In the genomic region with DNA sequence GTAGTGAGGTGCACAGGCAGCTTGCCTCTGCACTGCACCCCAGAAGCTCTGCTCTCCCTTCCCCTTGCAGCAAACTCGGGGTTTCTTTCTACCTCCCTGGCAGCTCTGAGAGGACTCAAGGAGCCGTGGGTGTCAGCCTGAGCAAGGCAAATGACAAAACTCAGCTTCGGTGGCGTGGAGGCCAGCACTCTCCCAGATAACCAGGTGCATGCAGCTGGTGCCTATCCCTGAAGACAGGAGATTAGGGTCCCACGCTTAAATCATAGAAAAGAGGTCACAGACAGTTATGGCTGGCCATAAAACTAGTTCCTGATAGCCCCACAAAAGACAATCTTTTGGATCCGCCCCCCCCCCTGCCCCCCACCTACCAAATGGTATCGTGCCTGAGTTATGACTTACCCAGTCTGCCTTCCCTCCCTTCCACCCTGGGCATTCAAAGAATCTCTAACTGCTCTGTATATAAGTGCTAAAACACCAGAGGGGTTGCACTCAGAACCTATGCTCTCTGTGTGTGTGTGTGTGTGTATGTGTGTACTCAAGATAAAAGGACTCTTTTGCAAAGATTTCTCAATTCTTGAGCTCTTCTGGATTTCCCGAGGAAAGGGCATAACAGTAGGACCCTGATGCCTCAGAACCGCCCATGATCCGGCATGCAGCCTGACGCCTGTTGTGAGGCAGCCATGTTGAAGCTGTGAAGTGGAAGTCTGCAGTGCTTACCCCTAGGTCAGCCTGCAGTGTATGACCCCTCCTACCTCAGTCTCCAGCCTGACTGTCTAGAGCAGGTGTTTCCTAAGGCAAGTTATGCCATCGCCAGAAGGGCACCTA, we compare ENCODE assay signal across 15 mouse cellular contexts. TPM values are rescaled to one million over a fixed set of nuclear protein-coding genes. Genes with fewer than 3 reads are reported as not detected.
DNase-seq lines count a peak whose midpoint lies in the region; ATAC-seq and TF ChIP-seq lines count a peak whose summit lies in the region.
"Had no signal": no experiment of that assay in that cellular context is flagged by ENCODE, and none has a peak within 500 bp of the region (broad histone marks: within the 10 kb centered on the region; RNA-seq: fewer than 3 reads in every experiment).

No protein-coding gene starts in this region.

- peaks cover 38% of the 10 kb centered on the region for H3K36me3 ChIP-seq in G1E (replicated peaks)
- peaks cover 28% of the 10 kb centered on the region for H3K36me3 ChIP-seq in liver, embryonic 15.5 days (replicated peaks)

- H3K4me3 ChIP-seq in G1E (ENCODE audit: low read depth, low read length), result peak overlapping the region; percentile 43; the same call in 1 of the 2 replicates
- H3K4me3 ChIP-seq in liver, embryonic 15.5 days (replicated peaks), result no peak overlapping the region
- H3K4me3 ChIP-seq: limb, embryonic 15.5 days; midbrain, embryonic 10.5 days had no signal

- DNase-seq in cerebellum, postnatal 14 days, result peak; percentile 55 to 79
- no peak for DNase-seq in cerebellum, adult 9-11 months
- peak; percentile 31 for DNase-seq in kidney, postnatal 14 days
- no peak for DNase-seq in kidney, adult 8-10 months
- DNase-seq in G1E (ENCODE audit: low spot score), result no peak
- DNase-seq in retina, embryonic 14.5 days (ENCODE audit: low spot score), result no peak
- DNase-seq in right cerebral cortex, postnatal 25 days, result no peak
- DNase-seq: adrenal gland, postnatal 36 days; cerebellum, postnatal 25 days; gastrocnemius, postnatal 36 days had no signal

- no peak for ATAC-seq in G1E (ENCODE audit: extremely low read depth, insufficient number of reproducible peaks, low FRiP score, poor library complexity, severe bottlenecking)
- ATAC-seq in liver, embryonic 15.5 days (ENCODE audit: insufficient read depth), result 0 out of 2 replicates have a peak, but pooled peaks have one; percentile 8
- ATAC-seq: Patski had no signal

- no peak for TF ChIP-seq CTCF in G1E (IDR thresholded peaks at IDR 0.05; ENCODE audit: low read depth, low read length)

- 0 out of 2 replicates have a peak overlapping the region, but pooled peaks have one; percentile 9 for H3K27ac ChIP-seq in liver, embryonic 15.5 days (replicated peaks)
- H3K27ac ChIP-seq: limb, embryonic 15.5 days; midbrain, embryonic 10.5 days had no signal

- H3K9ac ChIP-seq in liver, embryonic 15.5 days, result no peak overlapping the region
- H3K9ac ChIP-seq: limb, embryonic 15.5 days had no signal

- peaks cover 69% of the 10 kb centered on the region for H3K4me1 ChIP-seq in G1E (ENCODE audit: insufficient read depth, low read depth, low read length)
- H3K4me1 ChIP-seq in liver, embryonic 15.5 days (replicated peaks), result peaks cover 19% of the 10 kb centered on the region
- H3K4me1 ChIP-seq: limb, embryonic 15.5 days; midbrain, embryonic 10.5 days had no signal

- no peaks in the 10 kb centered on the region for H3K27me3 ChIP-seq in G1E (ENCODE audit: insufficient read depth, low read length)
- no peaks in the 10 kb centered on the region for H3K27me3 ChIP-seq in liver, embryonic 15.5 days
- H3K27me3 ChIP-seq: CH12.LX; limb, embryonic 15.5 days; Patski had no signal

- H3K9me3 ChIP-seq in G1E (replicated peaks), result 0 out of 2 replicates have a peak, but pooled peaks cover 4% of the 10 kb centered on the region
- H3K9me3 ChIP-seq in liver, embryonic 15.5 days (replicated peaks), result no peaks in the 10 kb centered on the region
- H3K9me3 ChIP-seq: limb, embryonic 15.5 days; midbrain, embryonic 10.5 days had no signal

- no peak overlapping the region for H3K4me2 ChIP-seq in liver, embryonic 15.5 days
- H3K4me2 ChIP-seq: limb, embryonic 15.5 days had no signal

- 28% methylated on average over 12 of the region's 12 CpGs for WGBS in liver, embryonic 15.5 days (ENCODE audit: insufficient replicate concordance)

RNA-seq across cellular contexts. Expression of a gene that starts 8.9 kb away (rescaled TPM):
- total RNA-seq in G1E (2014; fragmentation: Nextera tagmentation) (21.9 and 24.5 TPM in 2 replicates), G1E (2017) (12.4 and 16.4 TPM in 2 replicates)
- polyA plus RNA-seq in G1E (2012), result 36.8 and 38.6 TPM in 2 replicates
- 12.0 and 15.1 TPM in 2 replicates for polyA plus RNA-seq in liver, embryonic 15.5 days (2015; fragmentation: Nextera tagmentation; extraction: Ambion mirVana)

RNA-seq across cellular contexts. Expression of a gene that starts 8.9 kb away (rescaled TPM):
- total RNA-seq in G1E (2014; fragmentation: Nextera tagmentation) (16.6 and 16.9 TPM in 2 replicates), G1E (2017) (43.3 and 51.8 TPM in 2 replicates)
- polyA plus RNA-seq in G1E (2012), result 92.6 and 112 TPM in 2 replicates
- polyA plus RNA-seq in liver, embryonic 15.5 days (2015; fragmentation: Nextera tagmentation; extraction: Ambion mirVana), result 34.1 and 37.2 TPM in 2 replicates

RNA-seq across cellular contexts. Expression of a gene that starts 25.7 kb away (rescaled TPM):
- 53.1 and 56.3 TPM in 2 replicates for total RNA-seq in G1E (2014; fragmentation: Nextera tagmentation)
- 43.4 and 43.8 TPM in 2 replicates for total RNA-seq in G1E (2017)
- polyA plus RNA-seq in G1E (2012), result 50.2 and 53.8 TPM in 2 replicates
- 3.4 and 4.4 TPM in 2 replicates for polyA plus RNA-seq in liver, embryonic 15.5 days (2015; fragmentation: Nextera tagmentation; extraction: Ambion mirVana)

RNA-seq across cellular contexts. Expression of a gene that starts 28.4 kb away (rescaled TPM):
- total RNA-seq in G1E (2014; fragmentation: Nextera tagmentation) (71.5 and 76.8 TPM in 2 replicates), G1E (2017) (192 and 216 TPM in 2 replicates)
- 99.2 and 163 TPM in 2 replicates for polyA plus RNA-seq in G1E (2012)
- 111 and 129 TPM in 2 replicates for polyA plus RNA-seq in liver, embryonic 15.5 days (2015; fragmentation: Nextera tagmentation; extraction: Ambion mirVana)

RNA-seq across cellular contexts. Expression of a gene that starts 53.9 kb away (rescaled TPM):
- 12.8 and 13.1 TPM in 2 replicates for total RNA-seq in G1E (2014; fragmentation: Nextera tagmentation)
- total RNA-seq in G1E (2017), result 47.5 and 55.5 TPM in 2 replicates
- polyA plus RNA-seq in G1E (2012), result 52.3 and 64.5 TPM in 2 replicates
- 16.5 and 22.5 TPM in 2 replicates for polyA plus RNA-seq in liver, embryonic 15.5 days (2015; fragmentation: Nextera tagmentation; extraction: Ambion mirVana)

Comparison
In these comparisons a context has a peak if more than half of its experiments do, and no peak if none do; other contexts are left out.
1. DNase-seq: peak in cerebellum, postnatal 14 days (2 of 2) and kidney, postnatal 14 days (single experiment); none in cerebellum, adult 9-11 months (single experiment), kidney, adult 8-10 months (0 of 2), G1E (single experiment), retina, embryonic 14.5 days (single experiment) and right cerebral cortex, postnatal 25 days (single experiment).